Mouse (Mus musculus): ENCODE measurements at regions not wholly inside any gene's neighbourhood (a gene's known extent, or its start where the extent isn't known, plus 50 kb on each side); places are given as distances from the start of the nearest gene placed in this dataset.
"Not testable (repeated sequence)": the region's sequence is repeated elsewhere in the genome, so short reads cannot be mapped to it uniquely, and the experiment has no call there.

DNA sequence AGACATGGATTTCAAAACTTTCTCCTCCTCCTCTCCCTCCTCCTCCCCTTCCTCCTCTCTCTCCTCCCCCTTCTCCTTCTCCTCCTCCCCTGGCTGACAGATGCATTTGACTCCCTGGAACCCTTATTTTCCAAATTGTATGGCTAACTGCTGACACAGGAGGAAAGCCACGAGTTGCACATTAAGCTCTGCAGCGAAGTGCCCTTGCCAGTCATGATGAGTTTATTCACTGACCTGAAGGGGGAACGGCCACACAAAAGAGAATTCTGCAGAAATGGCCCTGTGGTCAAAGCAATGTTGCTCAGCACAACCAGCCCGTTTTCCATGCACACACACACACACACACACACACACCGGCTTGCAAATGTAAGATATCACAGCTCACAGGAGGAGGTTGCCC is 112.6 kb downstream of the Tomm20 start:
- no peak for DNase-seq

- DNase-seq = no peak
Observed at GRCm38 (mm10) chr8:126832163-126832978, 113.3 kb downstream of the Tomm20 start.

- no peak for DNase-seq
Observed at GRCm38 (mm10) chr8:126831312-126832162, 114.1 kb downstream of the Tomm20 start.

DNA sequence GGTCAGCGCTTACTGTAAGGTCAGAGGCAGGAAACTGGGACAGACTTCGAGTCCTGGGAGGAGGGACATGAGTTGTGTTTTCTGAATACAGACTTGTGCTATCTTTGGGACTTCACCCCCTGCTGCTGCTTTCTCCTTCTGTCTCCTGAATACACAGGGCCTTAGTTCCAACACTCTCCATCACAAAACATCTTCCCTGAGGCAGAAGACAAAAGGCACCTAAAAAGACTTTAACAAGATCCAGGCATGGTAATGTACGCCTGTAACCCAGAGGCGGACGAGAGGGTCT is 115.5 kb downstream of the Tomm20 start:
- DNase-seq = no peak

- DNase-seq = no peak
Observed at GRCm38 (mm10) chr8:126829376-126830241, 116.0 kb downstream of the Tomm20 start.

- DNase-seq = no peak
Observed at GRCm38 (mm10) chr8:126827681-126828383, 117.8 kb downstream of the Tomm20 start.

- DNase-seq = peak in 1 of 2 experiments; percentile 35
Observed at GRCm38 (mm10) chr8:126826328-126827285, 119.0 kb downstream of the Tomm20 start.

GRCm38 (mm10) chr8:126825877-126826276 is 119.8 kb downstream of the Tomm20 start:
- peak in 1 of 2 experiments; percentile 45 for DNase-seq

DNA sequence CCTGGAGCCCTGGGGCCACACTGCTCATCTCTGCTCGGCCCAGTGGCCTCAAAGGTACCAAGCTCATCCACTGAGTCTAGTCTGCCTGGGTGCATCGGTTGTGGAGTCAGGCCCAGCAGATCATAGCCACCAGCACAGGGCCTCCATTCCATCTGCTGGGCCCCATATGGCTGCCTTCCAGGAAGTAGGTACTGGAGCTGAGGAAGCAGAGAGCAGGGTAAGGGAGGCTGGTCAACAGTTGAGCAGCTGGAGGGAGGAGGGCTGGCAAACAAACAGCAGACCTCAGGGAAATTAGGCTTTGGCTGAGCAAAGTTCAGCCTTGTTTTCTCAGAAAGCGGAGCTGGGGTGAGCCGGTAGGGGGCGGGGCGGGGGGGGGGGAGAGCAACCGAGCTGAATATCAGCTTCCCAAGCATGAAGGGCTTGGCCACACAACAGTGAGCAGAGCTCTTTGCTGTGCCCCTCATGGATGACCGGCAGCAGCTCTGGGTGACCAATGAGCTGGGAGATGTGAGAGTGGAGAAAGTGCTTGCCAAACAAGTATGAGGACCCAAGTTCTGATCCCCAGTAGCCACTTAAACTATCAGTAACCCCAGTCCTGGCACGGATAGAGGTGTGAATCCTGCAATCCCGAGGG is 121.0 kb downstream of the Tomm20 start:
- DNase-seq = peak; percentile 61 to 74

GRCm38 (mm10) chr8:126822269-126822668 is 123.4 kb downstream of the Tomm20 start:
- DNase-seq = peak in 1 of 2 experiments; percentile 36

- no peak for DNase-seq
Observed at GRCm38 (mm10) chr8:126821279-126821678, 124.4 kb downstream of the Tomm20 start.

DNA sequence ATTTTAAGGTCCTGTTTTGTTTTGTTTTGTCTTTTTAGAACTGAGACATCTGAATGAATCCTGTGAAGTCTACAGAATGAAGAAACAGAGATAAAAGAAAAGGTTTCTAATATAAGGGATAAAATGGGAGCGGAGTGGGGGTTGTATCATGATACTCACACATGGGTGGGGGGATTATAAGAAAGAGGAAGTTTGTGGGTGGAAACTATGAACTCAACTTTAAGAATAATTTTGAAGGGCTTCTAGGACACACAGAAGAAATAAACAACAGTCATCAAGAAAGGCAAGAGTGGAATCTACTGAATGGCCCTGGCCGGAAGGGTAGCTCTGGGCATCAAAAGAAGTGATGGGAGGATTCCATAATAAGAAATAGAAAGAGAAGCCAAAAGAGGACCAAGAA is 125.1 kb downstream of the Tomm20 start:
- DNase-seq = no peak

- DNase-seq = peak; percentile 55 to 64
Observed at GRCm38 (mm10) chr8:126819261-126819660, 126.4 kb downstream of the Tomm20 start.

DNA sequence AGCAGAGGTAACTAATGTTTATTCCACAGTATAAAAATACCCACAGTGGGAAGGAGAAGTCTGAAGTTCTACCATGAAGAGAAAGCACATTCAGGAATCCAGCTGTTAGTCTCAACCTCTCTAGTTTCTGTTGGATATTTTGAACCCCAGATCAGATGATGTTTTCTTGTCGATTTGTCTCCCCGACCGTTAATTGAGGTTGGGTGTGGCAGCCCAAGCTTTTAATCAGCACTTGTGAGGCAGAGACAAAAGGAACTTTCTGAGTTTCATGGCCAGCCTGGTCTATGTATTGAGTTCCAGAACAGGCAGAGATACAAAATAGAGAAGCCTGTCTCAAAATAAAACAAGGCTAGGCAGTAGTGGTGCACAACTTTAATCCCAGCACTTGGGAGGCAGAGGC is 129.5 kb downstream of the Tomm20 start:
- no peak for DNase-seq

- no peak for DNase-seq
Observed at GRCm38 (mm10) chr8:126814427-126814826, 131.2 kb downstream of the Tomm20 start.

GRCm38 (mm10) chr8:126813621-126814020 is 132.0 kb downstream of the Tomm20 start:
- DNase-seq = no peak

DNA sequence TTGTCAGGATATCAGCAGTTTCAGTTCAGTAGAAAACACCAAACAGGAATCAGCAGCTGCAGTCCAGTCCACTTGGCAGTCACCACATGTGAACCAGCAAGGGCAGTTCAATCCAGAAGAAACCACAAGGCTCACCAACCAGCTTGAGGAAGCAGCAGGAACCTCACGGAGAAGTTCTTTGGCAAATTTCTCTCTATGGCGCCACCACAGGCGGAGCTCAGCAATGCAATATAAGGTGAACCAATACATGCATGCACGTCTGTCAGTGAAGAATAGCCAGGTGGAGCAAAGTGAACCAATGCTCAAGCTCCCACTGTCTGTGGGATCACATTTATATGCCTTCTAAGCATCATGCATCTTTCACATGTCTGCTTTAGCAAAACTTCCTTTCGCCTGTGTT is 132.9 kb downstream of the Tomm20 start:
- no peak for DNase-seq

DNA sequence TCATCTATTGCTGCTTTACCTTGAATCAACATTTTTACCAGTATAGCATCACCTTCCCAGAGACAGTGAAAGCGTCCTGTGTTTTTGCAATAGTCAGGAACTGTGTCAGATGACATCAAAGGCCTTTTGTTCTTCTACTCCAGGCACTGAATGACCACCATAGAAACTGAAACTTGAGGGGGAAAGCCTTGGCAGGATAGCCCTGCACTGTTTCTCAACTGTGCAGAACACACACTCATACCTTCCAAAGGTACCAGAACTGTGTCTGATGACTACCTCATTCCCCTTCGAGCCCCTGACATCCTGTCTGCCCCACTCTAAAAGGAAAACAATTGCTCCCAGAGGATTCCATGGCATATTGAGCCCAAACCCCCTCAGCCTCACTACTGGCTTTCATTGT is 134.3 kb downstream of the Tomm20 start:
- DNase-seq = not testable (repeated sequence)

- DNase-seq = no peak
Observed at GRCm38 (mm10) chr8:126810516-126810915, 135.1 kb downstream of the Tomm20 start.

GRCm38 (mm10) chr8:126809321-126809720 is 136.3 kb downstream of the Tomm20 start:
- DNase-seq = no peak

DNA sequence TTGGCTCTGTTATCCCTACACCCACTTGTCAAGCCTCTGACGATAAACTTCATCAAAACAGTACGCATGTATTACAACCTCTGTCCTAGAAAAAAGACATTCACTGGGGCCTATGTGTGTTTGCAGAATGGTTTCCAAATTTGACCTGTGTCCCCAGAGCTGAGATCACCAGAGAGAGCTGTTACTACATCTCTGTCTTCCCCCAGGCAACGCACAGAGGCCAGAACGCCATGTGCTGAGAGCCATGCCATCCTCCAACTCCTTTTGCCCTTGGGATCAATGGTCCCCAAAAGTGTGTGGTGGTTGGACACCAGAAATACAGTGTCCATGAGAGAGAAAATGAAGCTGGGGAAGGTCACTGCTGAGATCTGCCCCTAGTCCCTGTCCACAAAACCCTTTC is 137.1 kb downstream of the Tomm20 start:
- DNase-seq = no peak

Measured in cerebellum, postnatal 14 days (tissue).